Mouse (Mus musculus): ENCODE results near the gene Tmem100.

GRCm38 (mm10) chr11:90015281-90015680, 14.9 kb upstream of the Tmem100 start:
- TF ChIP-seq CTCF (IDR thresholded peaks at IDR 0.05; ENCODE audit: extremely low read depth, insufficient read length, insufficient replicate concordance, low read depth, low read length): no peak
- no peak for TF ChIP-seq POLR2A (IDR thresholded peaks at IDR 0.05; ENCODE audit: low read depth, low read length)
